Mouse (Mus musculus) lung, adult 10 weeks (tissue): ENCODE results near the gene Gm3476. TPM values are rescaled to one million over a fixed set of nuclear protein-coding genes. Genes with fewer than 3 reads are reported as not detected.

Experiments used
- polyA plus RNA-seq: library from polyadenylated mRNA; stranded (reverse); fragments of 350-450 nt; fragmentation: Illumina TruSeq; extraction: RNeasy Lipid Tissue Mini Kit (QIAGEN cat#74804); gene quantifications from one replicate; pipeline ENCODE4 v1.2.3, GENCODE M21; 2014; ENCODE audit warnings: low read depth, low replicate concordance; ENCODE audit not compliant: insufficient read depth

Gm3476 gene
- not detected for polyA plus RNA-seq

DNA sequence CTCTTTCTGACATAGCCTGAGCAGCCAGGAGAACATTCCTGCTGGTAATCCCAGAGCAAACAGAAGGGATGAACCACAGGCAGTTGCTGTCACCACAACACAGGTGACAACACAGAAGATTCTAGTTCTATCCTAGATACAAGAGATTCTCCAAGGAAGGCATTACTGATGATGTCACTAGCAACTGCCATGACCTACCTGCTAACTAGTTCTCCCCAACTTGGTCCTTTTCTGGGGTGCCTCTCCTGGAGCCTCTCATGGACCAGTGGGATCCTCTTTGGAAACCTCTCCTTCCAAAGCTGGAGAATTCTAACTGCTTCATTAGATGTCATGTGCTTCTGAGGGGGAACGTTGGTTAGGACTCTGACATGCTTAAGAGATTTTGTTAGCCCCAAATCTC, at the start of gene Gm3476:
TSS of gene Gm3476 (minus strand) at position 101 of the 400 bp plus-strand sequence.

DNA sequence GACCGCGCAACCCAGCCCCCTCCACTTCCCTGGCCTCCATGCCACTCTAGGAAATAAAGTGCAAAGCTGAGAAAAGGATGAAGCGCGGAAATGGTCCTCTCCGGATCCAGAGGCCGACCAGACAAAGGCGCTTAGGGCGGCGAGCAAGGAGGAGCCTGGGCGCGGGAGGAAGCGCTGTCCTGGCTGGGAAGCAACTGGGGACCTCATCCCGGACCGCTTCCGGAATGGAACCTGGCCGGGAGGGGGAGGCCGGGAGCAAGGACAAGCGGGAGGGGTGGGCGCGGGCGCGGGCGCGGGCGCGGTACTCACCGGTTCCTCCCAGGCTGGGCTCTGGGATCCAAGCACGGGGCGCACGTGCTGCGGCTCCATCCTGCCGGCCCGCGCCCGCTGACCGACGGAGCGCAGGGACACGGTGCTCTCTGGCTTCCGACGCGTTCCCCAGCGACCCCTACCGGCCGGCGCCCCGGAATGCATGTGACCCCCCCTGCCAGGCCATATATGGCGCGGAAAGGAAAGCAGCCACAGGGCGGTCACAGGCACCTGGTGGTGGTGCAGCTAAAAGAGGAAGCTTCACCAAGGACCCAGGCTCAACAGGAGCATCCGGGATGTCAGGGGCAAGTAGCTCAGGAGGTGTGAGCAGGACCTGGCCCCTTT, 17.2 kb downstream of the Gm3476 start, which contains the start of gene Gm3468:
TSS of gene Gm3468 (minus strand) at position 394 of the 654 bp plus-strand sequence.

DNA sequence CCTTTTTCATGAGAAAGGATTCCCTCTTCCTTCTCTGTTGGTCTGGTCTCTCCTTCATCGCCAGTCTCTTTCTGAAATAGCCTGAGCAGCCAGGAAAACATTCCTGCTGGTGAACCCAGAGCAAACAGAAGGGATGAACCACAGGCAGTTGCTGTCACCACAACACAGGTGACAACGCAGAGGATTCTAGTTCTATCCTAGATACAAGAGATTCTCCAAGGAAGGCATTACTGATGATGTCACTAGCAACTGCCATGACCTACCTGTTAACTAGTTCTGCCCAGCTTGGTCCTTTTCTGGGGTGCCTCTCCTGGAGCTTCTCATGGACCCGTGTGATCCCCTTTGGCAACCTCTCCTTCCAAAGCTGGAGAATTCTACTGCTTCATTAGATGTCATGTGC, 31.8 kb downstream of the Gm3476 start, which contains the start of gene Gm8206:
TSS of gene Gm8206 (minus strand) at position 101 of the 400 bp plus-strand sequence.

DNA sequence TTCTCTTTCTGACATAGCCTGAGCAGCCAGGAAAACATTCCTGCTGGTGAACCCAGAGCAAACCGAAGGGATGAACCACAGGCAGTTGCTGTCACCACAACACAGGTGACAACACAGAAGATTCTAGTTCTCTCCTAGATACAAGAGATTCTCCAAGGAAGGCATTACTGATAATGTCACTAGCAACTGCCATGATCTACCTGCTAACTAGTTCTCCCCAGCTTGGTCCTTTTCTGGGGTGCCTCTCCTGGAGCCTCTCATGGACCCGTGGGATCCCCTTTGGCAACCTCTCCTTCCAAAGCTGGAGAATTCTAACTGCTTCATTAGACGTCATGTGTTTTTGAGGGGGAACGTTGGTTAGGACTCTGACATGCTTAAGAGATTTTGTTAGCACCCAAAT, 67.4 kb downstream of the Gm3476 start, which contains the start of gene Gm6337:
TSS of gene Gm6337 (minus strand) at position 101 of the 400 bp plus-strand sequence.

Other genes starting within 250 kb of the Gm3476 start
- gene Gm8237, start 245.4 kb downstream of the Gm3476 start, polyA plus RNA-seq = 0.14 TPM
- gene Gm3248, start 164.1 kb downstream of the Gm3476 start, polyA plus RNA-seq = 0.18 TPM
- not detected for gene Gm3453, start 146.7 kb downstream of the Gm3476 start, polyA plus RNA-seq
- gene Gm6337, start 67.5 kb downstream of the Gm3476 start, polyA plus RNA-seq = not detected
- gene Gm8206, start 31.9 kb downstream of the Gm3476 start, polyA plus RNA-seq = not detected
- 0.15 TPM for gene Gm3468, start 17.1 kb downstream of the Gm3476 start, polyA plus RNA-seq
- gene Gm21560, start 93.5 kb upstream of the Gm3476 start, polyA plus RNA-seq = not detected
- not detected for gene Gm3411, start 161.4 kb upstream of the Gm3476 start, polyA plus RNA-seq
- not detected for gene Gm21103, start 179.0 kb upstream of the Gm3476 start, polyA plus RNA-seq
- not detected for gene Gm3618, start 217.9 kb upstream of the Gm3476 start, polyA plus RNA-seq